Mouse (Mus musculus) heart, embryonic 12.5 days (tissue): ENCODE results near the gene P2rx7. TPM values are rescaled to one million over a fixed set of nuclear protein-coding genes. Genes with fewer than 3 reads are reported as not detected.

Experiments used
- ATAC-seq: fragments of 200-750 bp; cut with Nextera tagmentation; 2 replicates; pipeline ENCODE4 v1.8.0; 2017; ENCODE audit warnings: moderate TSS enrichment, moderate library complexity; ENCODE audit not compliant: insufficient number of reproducible peaks, low FRiP score
- H3K27ac ChIP-seq: fragments of 300-500 bp; sonication (generic); 2 replicates; pipeline ENCODE4 v1.5.1; 2016; ENCODE audit warnings: mild to moderate bottlenecking, moderate library complexity; ENCODE audit not compliant: poor library complexity, severe bottlenecking
- H3K27me3 ChIP-seq: fragments of 300-500 bp; sonication (generic); replicated peaks from 2 replicates; pipeline ENCODE4 v1.6.1; 2016; ENCODE audit warnings: mild to moderate bottlenecking, moderate library complexity
- H3K36me3 ChIP-seq: fragments of 300-500 bp; sonication (generic); 2 replicates; pipeline ENCODE4 v1.6.1; 2016; ENCODE audit warnings: mild to moderate bottlenecking, moderate library complexity
- H3K4me1 ChIP-seq: fragments of 300-500 bp; sonication (generic); replicated peaks from 2 replicates; pipeline ENCODE4 v1.6.1; 2016; ENCODE audit warnings: mild to moderate bottlenecking
- H3K4me2 ChIP-seq: fragments of 300-500 bp; sonication (generic); 2 replicates; pipeline ENCODE4 v1.6.1; 2016; ENCODE audit warnings: mild to moderate bottlenecking, moderate library complexity
- H3K4me3 ChIP-seq: fragments of 300-500 bp; sonication (generic); 2 replicates; pipeline ENCODE4 v1.5.1; 2016; ENCODE audit warnings: mild to moderate bottlenecking
- H3K9ac ChIP-seq: fragments of 300-500 bp; sonication (generic); 2 replicates; pipeline ENCODE4 v1.6.1; 2016; ENCODE audit warnings: mild to moderate bottlenecking, moderate library complexity
- H3K9me3 ChIP-seq: fragments of 300-500 bp; sonication (generic); replicated peaks from 2 replicates; pipeline ENCODE4 v1.6.1; 2016; ENCODE audit warnings: mild to moderate bottlenecking, moderate library complexity
- WGBS: fragments of 180-500 bp; shearing (Covaris S2); methylation state at CpG from one replicate; pipeline ENCODE4 v1.1.7; 2016; 5-methylcytosine and 5-hydroxymethylcytosine counted together
- polyA plus RNA-seq: library from polyadenylated mRNA; unstranded; fragments of >200 nt; fragmentation: Nextera tagmentation; extraction: Ambion mirVana; gene quantifications from 2 replicates; pipeline ENCODE4 v1.2.1, GENCODE M21; 2016

Gene P2rx7
- polyA plus RNA-seq, 1 experiment from 2014 or later, result 0.91 TPM

- 56% methylated on average over 6 of the region's 6 CpGs for WGBS
- no peak overlapping the region for H3K9ac ChIP-seq
- no peak overlapping the region for H3K4me3 ChIP-seq
- H3K4me2 ChIP-seq, result no peak overlapping the region
- no peak for ATAC-seq
- no peaks in the 10 kb centered on the region for H3K36me3 ChIP-seq
- H3K27me3 ChIP-seq, result no peaks in the 10 kb centered on the region
- no peak overlapping the region for H3K27ac ChIP-seq
- 0 out of 2 replicates have a peak, but pooled peaks cover 3% of the 10 kb centered on the region for H3K4me1 ChIP-seq
- 0 out of 2 replicates have a peak, but pooled peaks cover 5% of the 10 kb centered on the region for H3K9me3 ChIP-seq
These were observed 46.8 kb downstream of the P2rx7 start for GRCm38 (mm10) chr5:122690486-122690885.

DNA sequence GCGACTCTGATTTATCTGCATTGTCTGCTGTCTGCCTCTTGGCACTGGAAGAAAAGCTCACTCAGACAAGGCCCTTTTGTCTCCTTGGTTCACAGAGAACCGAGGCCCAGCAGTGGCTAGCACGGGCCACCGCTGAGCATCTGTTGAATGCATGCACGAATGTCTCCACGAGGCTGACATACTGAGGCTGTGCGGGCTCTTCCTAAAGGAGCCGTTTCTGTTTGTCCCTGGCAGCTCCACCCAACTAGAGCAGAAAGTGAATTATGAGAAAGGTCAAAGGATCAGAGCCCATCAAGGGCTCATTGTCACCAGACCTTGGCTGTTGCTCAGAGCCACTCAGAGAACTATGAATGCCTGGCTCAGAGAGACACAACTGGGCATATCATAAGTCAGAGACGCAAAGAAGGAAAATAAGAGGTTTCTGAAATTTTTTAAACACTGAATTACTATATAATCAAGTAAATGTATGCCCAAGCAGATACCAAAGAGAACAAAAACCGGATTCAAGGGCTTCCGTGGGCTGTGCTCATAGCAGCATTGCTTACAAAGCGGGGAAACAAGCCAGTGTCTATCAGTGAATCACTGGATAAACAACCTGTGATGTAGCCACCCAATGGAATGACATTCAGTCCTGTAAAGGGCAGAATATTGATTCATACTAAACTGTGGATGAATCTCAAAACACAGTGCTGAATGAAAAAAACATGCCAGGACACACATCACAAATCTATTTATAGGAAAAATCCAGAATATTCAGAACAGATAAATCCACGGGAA, 49.9 kb downstream of the P2rx7 start:
- no peak for ATAC-seq
- Histone ChIP-seq H3K27ac (no peak overlapping the region), H3K9ac (peak overlapping the region; percentile 25; the same call in 1 of the 2 replicates), H3K4me3 (no peak overlapping the region), H3K27me3 (no peaks in the 10 kb centered on the region), H3K36me3 (no peaks in the 10 kb centered on the region), H3K4me1 (0 out of 2 replicates have a peak, but pooled peaks cover 11% of the 10 kb centered on the region), H3K9me3 (0 out of 2 replicates have a peak, but pooled peaks cover 5% of the 10 kb centered on the region), H3K4me2 (no peak overlapping the region)
- WGBS, result 51% methylated on average over 13 of the region's 13 CpGs

GRCm38 (mm10) chr5:122695516-122695915, 51.8 kb downstream of the P2rx7 start:
- H3K9me3 ChIP-seq, result 0 out of 2 replicates have a peak, but pooled peaks cover 5% of the 10 kb centered on the region
- no peak overlapping the region for H3K4me3 ChIP-seq
- no peak overlapping the region for H3K4me2 ChIP-seq
- no peak overlapping the region for H3K9ac ChIP-seq
- WGBS, result 84% methylated on average over 8 of the region's 8 CpGs
- no peaks in the 10 kb centered on the region for H3K27me3 ChIP-seq
- H3K36me3 ChIP-seq, result no peaks in the 10 kb centered on the region
- ATAC-seq, result no peak
- 0 out of 2 replicates have a peak, but pooled peaks cover 11% of the 10 kb centered on the region for H3K4me1 ChIP-seq
- H3K27ac ChIP-seq, result no peak overlapping the region

DNA sequence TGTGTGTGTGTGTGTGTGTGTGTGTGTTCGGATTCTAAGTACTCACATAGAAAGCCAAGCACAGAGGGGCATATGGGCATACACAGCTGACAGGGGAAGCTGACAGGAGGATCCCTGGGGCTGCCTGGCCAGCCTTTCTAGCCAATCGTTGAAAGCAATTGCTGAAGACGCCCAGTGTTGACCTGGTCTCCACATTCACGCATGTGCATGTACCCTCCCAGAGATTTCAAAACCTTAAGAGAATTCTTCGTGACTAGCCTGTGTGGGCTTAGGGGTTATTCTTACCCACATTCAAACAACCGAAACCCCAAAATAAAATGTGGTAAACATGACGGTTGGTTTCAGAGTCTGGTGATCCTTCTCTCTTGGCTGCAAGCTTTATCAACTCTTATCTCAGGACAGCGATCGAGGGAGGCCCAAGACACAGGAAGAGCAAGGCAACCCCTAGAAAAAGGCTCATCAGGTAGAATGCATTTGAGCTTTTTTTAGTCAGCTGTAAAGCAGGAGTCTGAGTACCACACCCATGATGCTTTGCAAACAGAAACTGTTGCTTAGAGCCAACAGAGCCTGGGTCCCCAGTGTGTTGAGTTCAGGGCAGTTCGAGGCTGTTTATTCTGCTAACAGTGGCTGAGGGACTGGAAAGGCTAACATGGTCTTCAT, 54.5 kb downstream of the P2rx7 start:
- no peak for ATAC-seq
- H3K9me3 ChIP-seq, result no peaks in the 10 kb centered on the region
- 0 out of 2 replicates have a peak, but pooled peaks cover 11% of the 10 kb centered on the region for H3K4me1 ChIP-seq
- no peak overlapping the region for H3K4me2 ChIP-seq
- no peaks in the 10 kb centered on the region for H3K36me3 ChIP-seq
- no peak overlapping the region for H3K9ac ChIP-seq
- WGBS, result 58% methylated on average over 10 of the region's 10 CpGs
- no peaks in the 10 kb centered on the region for H3K27me3 ChIP-seq
- no peak overlapping the region for H3K4me3 ChIP-seq
- no peak overlapping the region for H3K27ac ChIP-seq

DNA sequence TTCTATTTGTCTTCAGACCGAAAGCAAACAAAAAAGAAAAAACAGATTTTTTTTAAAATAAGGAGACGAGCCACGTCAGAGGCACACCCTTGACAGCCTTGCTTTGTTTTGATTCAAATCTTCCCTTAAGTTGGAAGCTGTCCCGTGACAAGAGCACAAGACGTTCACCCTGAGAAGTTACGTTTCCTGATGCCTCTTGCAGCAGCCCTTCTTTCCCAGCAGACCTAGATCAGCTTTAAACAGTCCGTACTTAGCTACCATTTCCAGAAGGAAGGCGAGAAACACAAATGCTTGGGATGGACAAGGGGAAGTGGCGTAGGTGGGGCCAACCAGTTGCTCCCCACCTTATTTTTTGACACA, 55.0 kb downstream of the P2rx7 start:
- Histone ChIP-seq H3K36me3 (no peaks in the 10 kb centered on the region), H3K27ac (no peak overlapping the region), H3K9ac (no peak overlapping the region), H3K27me3 (no peaks in the 10 kb centered on the region), H3K9me3 (no peaks in the 10 kb centered on the region), H3K4me2 (no peak overlapping the region), H3K4me1 (0 out of 2 replicates have a peak, but pooled peaks cover 8% of the 10 kb centered on the region), H3K4me3 (no peak overlapping the region)
- 74% methylated on average over 9 of the region's 9 CpGs for WGBS
- ATAC-seq, result no peak

DNA sequence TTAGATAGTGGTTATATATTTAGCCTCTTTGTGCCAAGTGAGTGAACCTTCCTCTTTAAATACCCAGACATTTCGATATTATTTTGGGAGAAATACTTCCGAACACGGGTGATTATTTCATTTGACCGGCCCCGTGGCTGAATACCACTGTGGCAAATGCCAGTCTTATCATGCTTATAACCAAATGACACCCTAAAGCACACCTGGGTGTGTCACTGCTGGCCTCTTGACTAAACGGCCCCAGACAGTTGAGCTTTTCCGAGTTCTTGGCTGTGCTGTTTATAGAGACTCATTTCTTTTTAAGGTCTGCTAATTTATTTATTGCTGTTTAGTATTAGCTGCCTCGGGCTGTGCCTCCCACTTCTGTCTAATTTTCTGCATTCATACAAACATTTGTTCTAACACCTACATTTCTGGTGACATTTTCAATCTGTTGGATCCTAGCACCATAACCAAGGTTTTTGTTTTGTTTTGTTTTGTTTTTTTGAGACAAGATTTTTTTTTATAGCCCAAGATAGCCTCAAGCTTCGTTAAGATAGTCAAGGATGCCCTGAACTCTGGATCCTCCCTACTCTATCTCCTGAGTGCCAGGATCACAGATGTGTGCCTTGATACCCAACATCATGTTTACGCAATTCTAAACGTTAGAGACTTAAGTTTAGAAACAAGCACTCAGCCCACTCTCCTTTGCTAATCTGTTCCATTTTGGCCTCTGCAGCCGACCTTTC, 56.6 kb downstream of the P2rx7 start:
- Histone ChIP-seq H3K36me3 (no peaks in the 10 kb centered on the region), H3K9ac (no peak overlapping the region)
- WGBS, result 70% methylated on average over 12 of the region's 12 CpGs

DNA sequence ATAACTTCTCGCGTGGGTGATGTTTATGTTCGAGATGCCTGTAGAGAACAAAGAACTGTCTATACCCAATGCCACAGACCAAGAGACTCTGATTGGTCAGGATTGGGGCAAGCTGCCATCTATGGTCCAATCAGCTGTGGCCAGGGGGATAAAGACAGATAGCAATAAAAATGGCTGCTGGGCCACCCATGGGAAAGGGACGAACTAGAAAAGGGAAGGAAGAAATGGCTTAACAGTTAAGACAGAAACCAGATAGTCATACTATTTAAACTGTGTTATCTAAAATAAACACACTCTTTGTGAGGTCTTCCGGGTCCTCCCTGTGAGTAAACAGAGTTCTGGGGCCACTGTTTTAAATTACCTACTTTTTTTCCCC, 57.1 kb downstream of the P2rx7 start:
- Histone ChIP-seq H3K4me2 (no peak overlapping the region), H3K36me3 (no peaks in the 10 kb centered on the region), H3K27me3 (no peaks in the 10 kb centered on the region), H3K27ac (no peak overlapping the region), H3K4me3 (no peak overlapping the region), H3K9ac (no peak overlapping the region), H3K4me1 (0 out of 2 replicates have a peak, but pooled peaks cover 8% of the 10 kb centered on the region), H3K9me3 (no peaks in the 10 kb centered on the region)
- 35% methylated on average over 5 of the region's 5 CpGs for WGBS
- ATAC-seq, result no peak

More for the DNA sequence above, 56.6 kb downstream of the P2rx7 start:
- Histone ChIP-seq H3K4me1 (0 out of 2 replicates have a peak, but pooled peaks cover 8% of the 10 kb centered on the region), H3K9me3 (no peaks in the 10 kb centered on the region), H3K27ac (no peak overlapping the region), H3K4me3 (no peak overlapping the region), H3K4me2 (no peak overlapping the region), H3K27me3 (no peaks in the 10 kb centered on the region)
- ATAC-seq, result no peak

DNA sequence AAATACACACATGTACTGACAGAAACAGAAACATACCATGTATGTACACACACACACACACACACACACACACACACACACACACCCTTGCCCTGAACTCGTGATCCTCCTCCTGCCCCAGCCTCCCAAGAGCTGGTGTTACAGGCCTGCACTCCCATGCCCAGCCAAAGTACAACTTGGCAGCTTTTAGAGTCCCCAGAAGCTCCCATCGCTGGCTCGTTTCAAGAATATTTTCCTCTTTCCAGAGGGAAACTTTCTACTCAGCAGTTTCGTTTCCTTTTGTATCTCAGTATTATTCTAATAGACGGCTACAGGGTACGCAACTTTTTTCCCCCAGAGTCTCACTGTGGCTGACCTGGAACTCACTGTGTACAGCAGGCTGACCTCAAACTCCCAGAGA, 58.4 kb downstream of the P2rx7 start:
- Histone ChIP-seq H3K27me3 (no peaks in the 10 kb centered on the region), H3K4me2 (no peak overlapping the region)
- WGBS, result 74% methylated on average over 6 of the region's 6 CpGs

GRCm38 (mm10) chr5:122703574-122703973, 59.9 kb downstream of the P2rx7 start:
- WGBS, result 75% methylated on average over 2 of the region's 2 CpGs
- Histone ChIP-seq H3K27ac (no peak overlapping the region), H3K4me1 (peaks cover 16% of the 10 kb centered on the region), H3K4me3 (no peak overlapping the region), H3K9ac (no peak overlapping the region), H3K9me3 (no peaks in the 10 kb centered on the region), H3K27me3 (no peaks in the 10 kb centered on the region), H3K4me2 (no peak overlapping the region), H3K36me3 (no peaks in the 10 kb centered on the region)
- no peak for ATAC-seq

More for the DNA sequence above, 58.4 kb downstream of the P2rx7 start:
- H3K9ac ChIP-seq, result no peak overlapping the region
- no peak overlapping the region for H3K4me3 ChIP-seq
- H3K9me3 ChIP-seq, result no peaks in the 10 kb centered on the region
- no peak overlapping the region for H3K27ac ChIP-seq
- ATAC-seq, result no peak
- H3K4me1 ChIP-seq, result peaks cover 14% of the 10 kb centered on the region
- no peaks in the 10 kb centered on the region for H3K36me3 ChIP-seq

DNA sequence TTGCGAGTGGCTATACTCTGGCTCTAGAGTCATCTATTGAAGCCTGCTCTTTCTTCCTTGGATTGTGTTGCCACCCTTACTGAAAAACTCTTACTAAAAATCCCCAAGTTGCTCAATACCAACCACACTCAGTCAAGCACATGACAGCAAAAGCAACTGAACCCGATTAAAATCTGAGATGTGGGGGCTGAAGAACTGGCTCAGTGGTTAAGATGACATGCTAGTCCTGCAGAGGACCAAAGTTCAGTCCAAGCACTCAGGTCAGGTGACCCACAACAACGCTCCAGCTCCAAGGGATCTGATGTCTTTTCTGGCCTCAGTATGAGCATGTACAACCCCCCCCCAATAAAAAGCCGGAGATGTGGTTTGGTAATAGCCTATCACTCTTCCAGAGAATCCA, 60.9 kb downstream of the P2rx7 start:
- Histone ChIP-seq H3K27me3 (no peaks in the 10 kb centered on the region), H3K9me3 (no peaks in the 10 kb centered on the region), H3K4me1 (peaks cover 20% of the 10 kb centered on the region), H3K36me3 (no peaks in the 10 kb centered on the region), H3K9ac (no peak overlapping the region), H3K4me2 (no peak overlapping the region), H3K27ac (no peak overlapping the region), H3K4me3 (no peak overlapping the region)
- WGBS, result 81% methylated on average over 4 of the region's 4 CpGs
- no peak for ATAC-seq

DNA sequence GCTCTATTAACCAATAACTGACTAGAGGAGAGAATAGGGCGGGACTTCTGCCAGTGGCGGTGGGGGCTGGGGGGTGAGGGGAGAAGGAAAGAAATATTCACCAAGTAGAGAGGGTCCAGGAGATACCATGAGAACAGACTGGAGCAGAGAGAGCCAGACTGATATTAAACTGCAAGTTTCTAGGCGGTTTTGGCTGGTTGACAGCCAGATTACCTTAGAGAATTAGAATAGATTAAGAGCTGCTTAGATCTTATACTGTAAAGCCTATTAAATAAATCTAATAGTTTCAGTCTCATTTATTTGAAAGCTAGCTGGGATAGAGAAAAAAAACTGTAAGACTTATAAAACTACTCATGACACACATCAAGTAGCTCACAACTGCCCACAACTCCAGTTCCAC, 61.5 kb downstream of the P2rx7 start:
- no peak for ATAC-seq
- peaks cover 20% of the 10 kb centered on the region for H3K4me1 ChIP-seq
- no peaks in the 10 kb centered on the region for H3K27me3 ChIP-seq
- 85% methylated on average over 3 of the region's 3 CpGs for WGBS
- H3K27ac ChIP-seq, result no peak overlapping the region
- H3K4me2 ChIP-seq, result no peak overlapping the region
- H3K36me3 ChIP-seq, result no peaks in the 10 kb centered on the region
- no peak overlapping the region for H3K4me3 ChIP-seq
- H3K9me3 ChIP-seq, result no peaks in the 10 kb centered on the region
- H3K9ac ChIP-seq, result no peak overlapping the region
